Mouse (Mus musculus): Measurements from ENCODE around the gene Stx1a. TPM values are rescaled to one million over a fixed set of nuclear protein-coding genes. Genes with fewer than 3 reads are reported as not detected.
A peak's percentile ranks its signal among the peaks of the same experiment; 100 is the strongest.

Stx1a gene
- polyA plus RNA-seq, 1 experiment from 2014 or later, result 8.2 TPM

DNA sequence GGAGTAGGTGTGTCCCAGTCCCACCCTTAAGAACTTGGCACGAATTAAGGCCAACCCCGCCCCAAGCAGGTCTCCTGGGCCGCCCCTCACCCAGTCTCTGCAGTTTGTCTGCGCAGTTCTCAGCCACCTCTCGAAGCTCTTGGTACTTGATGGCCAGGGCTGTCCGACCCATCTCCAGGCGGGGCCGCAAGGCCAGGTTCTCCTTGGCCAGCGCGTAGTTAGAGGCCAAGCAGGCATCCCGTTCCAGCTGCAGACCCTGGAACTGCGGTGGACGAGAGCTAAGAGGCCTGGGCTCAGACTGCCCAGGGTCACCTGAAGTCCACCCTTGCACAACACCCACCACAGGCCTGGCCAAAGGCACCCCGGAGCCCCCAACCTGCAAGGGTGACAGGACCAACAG is 53.1 kb downstream of the Stx1a start:
- H3K27me3 ChIP-seq (ENCODE audit: control insufficient read depth, insufficient read depth, low read length), result no peaks in the 10 kb centered on the region
- H3K9ac ChIP-seq (ENCODE audit: low read length), result no peak overlapping the region
- ATAC-seq (ENCODE audit: insufficient number of reproducible peaks, low FRiP score, low TSS enrichment, low read depth) (no peak), DNase-seq (ENCODE audit: low spot score) (no peak)
- peaks cover 10% of the 10 kb centered on the region for H3K4me1 ChIP-seq (ENCODE audit: control insufficient read depth, insufficient read depth, low read length)
- H3K4me3 ChIP-seq (ENCODE audit: low read depth, low read length), result no peak overlapping the region
- 87% methylated on average over 14 of the region's 14 CpGs for WGBS
- peaks cover 3% of the 10 kb centered on the region for H3K36me3 ChIP-seq (ENCODE audit: control insufficient read depth, insufficient read depth, low read length)
- H3K9me3 ChIP-seq (ENCODE audit: control insufficient read depth, low read length), result no peaks in the 10 kb centered on the region
- no peak overlapping the region for H3K4me2 ChIP-seq (ENCODE audit: low read depth, severe bottlenecking)
- no peak overlapping the region for H3K27ac ChIP-seq (replicated peaks; ENCODE audit: low read depth, low read length)

DNA sequence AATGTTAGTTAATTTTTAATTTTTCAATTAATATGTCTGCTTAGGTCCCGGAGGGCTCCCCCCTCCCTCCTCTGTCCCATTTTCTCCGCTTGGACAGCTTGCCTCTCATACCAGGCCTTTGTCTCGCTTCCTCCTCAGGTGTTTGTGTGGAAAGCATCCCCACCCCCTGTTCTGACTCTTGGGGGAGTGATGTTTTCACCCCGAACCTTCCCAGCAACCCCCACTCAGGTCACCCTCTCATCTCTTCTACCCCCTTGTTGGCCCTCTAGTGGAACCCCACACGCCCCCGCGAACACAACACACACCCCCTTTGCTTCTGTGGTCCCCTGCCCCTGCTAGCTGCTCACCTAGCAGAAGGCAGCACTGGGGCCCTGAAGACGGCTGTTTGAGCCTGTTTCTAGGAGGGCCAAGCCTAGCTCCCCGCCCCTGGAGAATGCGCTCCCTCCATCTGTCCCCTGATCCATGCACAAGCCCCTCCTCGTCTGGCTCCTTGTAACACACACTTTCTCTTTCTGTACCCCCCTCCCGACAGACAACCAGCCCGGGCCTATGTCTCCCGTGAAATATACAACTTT is 53.7 kb downstream of the Stx1a start:
- Histone ChIP-seq H3K4me3 (ENCODE audit: low read depth, low read length) (peak overlapping the region; percentile 93), H3K27me3 (ENCODE audit: control insufficient read depth, insufficient read depth, low read length) (no peaks in the 10 kb centered on the region), H3K4me2 (ENCODE audit: low read depth, severe bottlenecking) (peak overlapping the region; percentile 76), H3K27ac (replicated peaks; ENCODE audit: low read depth, low read length) (peak overlapping the region; percentile 70; the same call in 1 of the 2 replicates), H3K4me1 (ENCODE audit: control insufficient read depth, insufficient read depth, low read length) (peaks cover 10% of the 10 kb centered on the region), H3K9ac (ENCODE audit: low read length) (peak overlapping the region; percentile 97), H3K9me3 (ENCODE audit: control insufficient read depth, low read length) (no peaks in the 10 kb centered on the region), H3K36me3 (ENCODE audit: control insufficient read depth, insufficient read depth, low read length) (peaks cover 3% of the 10 kb centered on the region)
- WGBS, result 28% methylated on average over 14 of the region's 14 CpGs
- DNase-seq (ENCODE audit: low spot score), result peak; percentile 62
- ATAC-seq (ENCODE audit: insufficient number of reproducible peaks, low FRiP score, low TSS enrichment, low read depth), result peak; percentile 48; the same call in 1 of the 2 replicates

DNA sequence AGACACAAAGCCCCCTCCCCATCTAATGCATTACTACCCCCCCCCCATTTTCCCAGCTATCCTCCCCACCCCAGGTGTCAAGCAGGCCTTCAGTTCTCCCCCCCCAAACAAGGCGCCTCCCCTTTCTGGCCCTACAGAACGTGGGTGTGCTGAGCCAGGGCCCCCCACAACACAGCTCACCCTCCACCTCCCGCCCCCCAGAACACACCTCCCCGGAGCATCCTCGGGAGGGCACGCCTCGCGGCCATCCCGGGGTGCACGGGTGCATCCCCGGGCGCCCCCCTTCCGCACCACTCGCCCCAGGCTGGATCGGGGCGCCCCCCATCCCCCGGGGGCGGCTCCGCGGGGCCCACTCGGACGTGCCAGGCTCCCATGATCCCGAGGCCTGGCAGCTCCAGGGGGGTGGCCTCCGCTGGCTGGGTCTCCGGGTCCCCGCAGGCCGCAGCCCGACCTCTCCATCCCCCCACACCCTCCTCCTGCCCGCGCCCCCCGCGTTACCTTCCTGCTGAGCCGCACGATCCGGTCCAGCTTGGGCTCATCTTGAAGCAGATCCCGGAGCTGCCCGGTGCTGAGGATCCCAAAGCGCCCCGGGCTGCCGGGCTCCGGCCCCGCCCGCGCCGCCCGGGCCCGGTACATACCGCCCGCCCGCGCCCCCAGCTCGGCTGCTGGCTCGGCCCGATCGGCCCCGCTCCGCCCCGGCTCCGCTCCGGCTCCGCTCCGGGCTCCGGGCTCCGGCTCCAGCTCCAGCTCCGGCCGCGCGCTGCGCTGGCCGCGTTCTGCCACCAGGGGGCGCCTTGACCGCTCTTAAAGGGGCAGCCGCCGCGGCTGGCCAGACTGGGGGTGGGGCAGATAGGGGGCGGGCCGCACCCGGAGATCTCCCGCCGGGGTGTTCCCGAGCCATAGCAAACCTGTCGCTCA is 54.5 kb downstream of the Stx1a start, which contains the start of gene Vps37d:
Gene Vps37d, minus strand, starts transcription at position 703 of the 918 bp plus-strand sequence.
- peak within 1 kb of the TSS; percentile 76 for H3K4me2 ChIP-seq (ENCODE audit: low read depth, severe bottlenecking)
- WGBS, result under 1% methylated on average over 49 of the region's 83 CpGs
- no peaks in the 10 kb centered on the region for H3K9me3 ChIP-seq (ENCODE audit: control insufficient read depth, low read length)
- peaks cover 3% of the 10 kb centered on the region for H3K36me3 ChIP-seq (ENCODE audit: control insufficient read depth, insufficient read depth, low read length)
- peak within 1 kb of the TSS; percentile 93 for H3K4me3 ChIP-seq (ENCODE audit: low read depth, low read length)
- ATAC-seq (ENCODE audit: insufficient number of reproducible peaks, low FRiP score, low TSS enrichment, low read depth) (peak; percentile 73), DNase-seq (ENCODE audit: low spot score) (peak; percentile 98)
- peaks cover 10% of the 10 kb centered on the region for H3K4me1 ChIP-seq (ENCODE audit: control insufficient read depth, insufficient read depth, low read length)
- H3K27me3 ChIP-seq (ENCODE audit: control insufficient read depth, insufficient read depth, low read length), result no peaks in the 10 kb centered on the region
- peak within 1 kb of the TSS; percentile 76 for H3K27ac ChIP-seq (replicated peaks; ENCODE audit: low read depth, low read length)
- H3K9ac ChIP-seq (ENCODE audit: low read length), result peak within 1 kb of the TSS; percentile 97

DNA sequence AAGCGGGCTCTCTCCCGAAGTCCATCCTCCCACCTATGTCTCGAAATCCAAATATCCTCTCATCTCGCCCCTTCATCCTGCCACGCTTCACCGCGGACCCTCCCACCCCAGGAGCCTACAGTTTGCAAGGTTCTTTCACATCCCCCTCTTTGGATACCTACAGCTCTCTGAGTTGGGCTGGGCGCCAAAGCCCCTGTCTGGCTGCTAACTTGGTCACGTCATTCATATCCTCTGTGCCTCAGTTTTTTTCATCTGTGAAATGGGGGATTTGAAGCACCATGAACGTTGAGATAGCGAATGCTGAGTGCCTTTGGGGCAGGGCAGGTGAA is 55.2 kb downstream of the Stx1a start:
- H3K4me3 ChIP-seq (ENCODE audit: low read depth, low read length), result peak overlapping the region; percentile 93
- H3K4me2 ChIP-seq (ENCODE audit: low read depth, severe bottlenecking), result peak overlapping the region; percentile 76
- 1% methylated on average over 11 of the region's 11 CpGs for WGBS
- no peaks in the 10 kb centered on the region for H3K9me3 ChIP-seq (ENCODE audit: control insufficient read depth, low read length)
- H3K9ac ChIP-seq (ENCODE audit: low read length), result peak overlapping the region; percentile 9; the same call in 1 of the 2 replicates
- no peak overlapping the region for H3K27ac ChIP-seq (replicated peaks; ENCODE audit: low read depth, low read length)
- no peaks in the 10 kb centered on the region for H3K27me3 ChIP-seq (ENCODE audit: control insufficient read depth, insufficient read depth, low read length)
- DNase-seq (ENCODE audit: low spot score) (no peak), ATAC-seq (ENCODE audit: insufficient number of reproducible peaks, low FRiP score, low TSS enrichment, low read depth) (peak; percentile 37; the same call in 1 of the 2 replicates)
- H3K36me3 ChIP-seq (ENCODE audit: control insufficient read depth, insufficient read depth, low read length), result peaks cover 3% of the 10 kb centered on the region; the same call in 1 of the 2 replicates
- H3K4me1 ChIP-seq (ENCODE audit: control insufficient read depth, insufficient read depth, low read length), result peaks cover 5% of the 10 kb centered on the region

DNA sequence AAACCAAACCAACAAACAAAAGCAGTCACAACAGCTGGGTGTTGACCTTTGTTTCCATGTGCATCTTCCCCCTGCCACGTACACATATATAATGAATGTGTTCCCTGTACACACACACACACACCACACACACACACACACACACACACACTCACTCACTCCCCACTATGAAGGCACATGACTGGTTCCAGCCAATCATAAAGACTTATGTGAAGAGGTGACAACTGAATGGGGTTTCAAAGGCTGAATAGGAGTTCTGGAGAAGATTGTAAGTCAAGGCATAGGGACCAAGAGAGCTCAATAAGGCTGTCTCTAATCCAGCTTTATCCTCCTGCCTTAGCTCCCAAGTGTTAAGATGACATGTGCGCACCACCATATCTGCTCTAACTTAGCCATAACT is 56.3 kb downstream of the Stx1a start:
- Histone ChIP-seq H3K36me3 (ENCODE audit: control insufficient read depth, insufficient read depth, low read length) (peaks cover 3% of the 10 kb centered on the region; the same call in 1 of the 2 replicates), H3K4me1 (ENCODE audit: control insufficient read depth, insufficient read depth, low read length) (no peaks in the 10 kb centered on the region), H3K27ac (replicated peaks; ENCODE audit: low read depth, low read length) (no peak overlapping the region), H3K9me3 (ENCODE audit: control insufficient read depth, low read length) (no peaks in the 10 kb centered on the region), H3K27me3 (ENCODE audit: control insufficient read depth, insufficient read depth, low read length) (no peaks in the 10 kb centered on the region), H3K4me2 (ENCODE audit: low read depth, severe bottlenecking) (no peak overlapping the region), H3K9ac (ENCODE audit: low read length) (no peak overlapping the region), H3K4me3 (ENCODE audit: low read depth, low read length) (no peak overlapping the region)
- DNase-seq (ENCODE audit: low spot score) (no peak), ATAC-seq (ENCODE audit: insufficient number of reproducible peaks, low FRiP score, low TSS enrichment, low read depth) (no peak)
- 96% methylated on average over 2 of the region's 2 CpGs for WGBS

DNA sequence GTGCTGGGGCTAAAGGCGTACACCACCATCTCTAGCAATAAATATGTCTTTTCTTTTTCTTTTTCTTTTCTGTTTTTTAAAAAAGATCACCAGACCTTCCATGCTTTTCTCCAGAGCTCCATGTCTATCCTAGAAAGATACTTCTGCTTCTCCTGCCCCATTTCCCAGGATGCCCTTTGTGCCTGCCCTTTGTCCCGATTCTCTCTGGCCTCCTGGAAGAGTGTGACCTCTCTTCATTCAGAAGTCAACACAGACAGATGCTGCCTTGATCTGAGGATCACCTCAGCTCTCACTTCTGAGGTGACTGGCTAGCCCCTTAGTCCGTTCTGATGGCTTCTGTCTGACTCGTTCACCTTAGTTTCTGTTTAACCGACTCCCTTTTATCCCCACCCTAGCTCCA is 57.3 kb downstream of the Stx1a start:
- Histone ChIP-seq H3K9ac (ENCODE audit: low read length) (no peak overlapping the region), H3K36me3 (ENCODE audit: control insufficient read depth, insufficient read depth, low read length) (peaks cover 2% of the 10 kb centered on the region; the same call in 1 of the 2 replicates), H3K4me2 (ENCODE audit: low read depth, severe bottlenecking) (no peak overlapping the region), H3K4me3 (ENCODE audit: low read depth, low read length) (no peak overlapping the region), H3K27me3 (ENCODE audit: control insufficient read depth, insufficient read depth, low read length) (no peaks in the 10 kb centered on the region), H3K9me3 (ENCODE audit: control insufficient read depth, low read length) (no peaks in the 10 kb centered on the region), H3K27ac (replicated peaks; ENCODE audit: low read depth, low read length) (no peak overlapping the region), H3K4me1 (ENCODE audit: control insufficient read depth, insufficient read depth, low read length) (no peaks in the 10 kb centered on the region)
- ATAC-seq (ENCODE audit: insufficient number of reproducible peaks, low FRiP score, low TSS enrichment, low read depth) (no peak), DNase-seq (ENCODE audit: low spot score) (no peak)
- WGBS, result 88% methylated on average over 5 of the region's 5 CpGs

DNA sequence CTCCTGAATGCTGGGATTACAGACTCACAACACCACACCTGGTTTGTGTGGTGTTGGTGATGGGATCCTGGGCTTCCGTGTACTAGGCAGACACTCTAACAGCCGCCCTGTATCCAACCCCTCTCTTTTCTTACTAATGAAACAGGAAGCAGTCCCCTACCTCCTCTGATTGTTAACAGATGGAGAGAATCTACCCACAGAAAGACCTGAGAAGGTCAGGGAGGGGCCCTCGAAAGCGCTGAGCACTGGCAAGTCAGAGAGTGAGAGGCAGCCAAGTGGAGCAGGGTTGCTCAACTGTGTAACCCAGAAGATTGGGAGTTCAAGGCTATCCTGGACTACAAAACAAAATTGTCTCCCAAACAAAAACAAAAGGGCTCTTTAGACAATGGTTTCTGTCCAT is 63.6 kb downstream of the Stx1a start:
- H3K4me2 ChIP-seq (ENCODE audit: low read depth, severe bottlenecking), result no peak overlapping the region
- peaks cover 19% of the 10 kb centered on the region for H3K27me3 ChIP-seq (ENCODE audit: control insufficient read depth, insufficient read depth, low read length)
- H3K9me3 ChIP-seq (ENCODE audit: control insufficient read depth, low read length), result no peaks in the 10 kb centered on the region
- H3K4me3 ChIP-seq (ENCODE audit: low read depth, low read length), result no peak overlapping the region
- H3K9ac ChIP-seq (ENCODE audit: low read length), result no peak overlapping the region
- H3K4me1 ChIP-seq (ENCODE audit: control insufficient read depth, insufficient read depth, low read length), result no peaks in the 10 kb centered on the region
- 13% methylated on average over 4 of the region's 4 CpGs for WGBS
- no peak overlapping the region for H3K27ac ChIP-seq (replicated peaks; ENCODE audit: low read depth, low read length)
- ATAC-seq (ENCODE audit: insufficient number of reproducible peaks, low FRiP score, low TSS enrichment, low read depth) (no peak), DNase-seq (ENCODE audit: low spot score) (peak; percentile 33)
- no peaks in the 10 kb centered on the region for H3K36me3 ChIP-seq (ENCODE audit: control insufficient read depth, insufficient read depth, low read length)

DNA sequence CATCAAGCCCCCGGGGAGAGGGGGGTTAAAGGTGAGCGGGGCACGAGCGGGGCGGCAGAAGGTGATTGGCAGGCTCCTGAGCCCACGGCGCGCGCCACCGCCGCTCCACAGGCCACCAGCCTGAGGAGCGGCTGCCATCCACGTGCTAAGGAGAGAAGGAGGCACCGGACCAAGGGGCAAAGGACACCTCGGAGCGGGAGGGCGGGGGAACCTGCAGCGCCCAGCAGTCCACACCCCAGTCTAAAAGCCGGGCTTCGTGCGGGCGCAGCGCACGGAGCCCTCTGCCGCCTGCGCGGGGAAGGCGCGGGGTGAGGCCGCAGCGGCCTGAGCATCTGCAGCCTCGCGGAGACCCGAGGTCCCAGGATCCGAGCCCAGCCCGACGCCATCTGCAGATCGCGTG is 66.4 kb downstream of the Stx1a start, which contains the start of gene Mlxipl:
Gene Mlxipl, plus strand, starts transcription at position 238 of the 400 bp plus-strand sequence.
- Histone ChIP-seq H3K9me3 (ENCODE audit: control insufficient read depth, low read length) (no peaks in the 10 kb centered on the region), H3K4me1 (ENCODE audit: control insufficient read depth, insufficient read depth, low read length) (no peaks in the 10 kb centered on the region), H3K36me3 (ENCODE audit: control insufficient read depth, insufficient read depth, low read length) (no peaks in the 10 kb centered on the region), H3K27me3 (ENCODE audit: control insufficient read depth, insufficient read depth, low read length) (peaks cover 19% of the 10 kb centered on the region), H3K27ac (replicated peaks; ENCODE audit: low read depth, low read length) (no peak within 1 kb of the TSS), H3K9ac (ENCODE audit: low read length) (peak within 1 kb of the TSS; percentile 36), H3K4me2 (ENCODE audit: low read depth, severe bottlenecking) (peak within 1 kb of the TSS; percentile 40), H3K4me3 (ENCODE audit: low read depth, low read length) (peak within 1 kb of the TSS; percentile 12; the same call in 1 of the 2 replicates)
- 3% methylated on average over 39 of the region's 39 CpGs for WGBS
- ATAC-seq (ENCODE audit: insufficient number of reproducible peaks, low FRiP score, low TSS enrichment, low read depth) (no peak), DNase-seq (ENCODE audit: low spot score) (peak; percentile 35)
